Mouse (Mus musculus) liver, embryonic 11.5 days (tissue): ENCODE results near the gene Rpl9-ps6. TPM values are rescaled to one million over a fixed set of nuclear protein-coding genes. Genes with fewer than 3 reads are reported as not detected.

Experiments
- ATAC-seq: fragments of 200-750 bp; cut with Nextera tagmentation; replicated peaks from 2 replicates; pipeline ENCODE4 v1.8.0; 2017; ENCODE audit warnings: moderate number of reproducible peaks, mild to moderate bottlenecking, moderate TSS enrichment, moderate library complexity; ENCODE audit not compliant: low FRiP score
- DNase-seq: peaks from one replicate; pipeline ENCODE4 v3.0.0-alpha.2; 2017; ENCODE audit warnings: low spot score
- H3K27ac ChIP-seq: fragments of 300-500 bp; sonication (generic); 2 replicates; pipeline ENCODE4 v1.5.1; 2014; ENCODE audit warnings: mild to moderate bottlenecking, low read depth, low read length, control low read depth
- H3K27me3 ChIP-seq: fragments of 300-500 bp; sonication (generic); replicated peaks from 2 replicates; pipeline ENCODE4 v1.6.1; 2014; ENCODE audit warnings: low read length, mixed read lengths; ENCODE audit not compliant: control insufficient read depth, insufficient read depth
- H3K36me3 ChIP-seq: fragments of 300-500 bp; sonication (generic); 2 replicates; pipeline ENCODE4 v1.6.1; 2014; ENCODE audit warnings: mild to moderate bottlenecking, low read length, moderate library complexity, mixed read lengths; ENCODE audit not compliant: control insufficient read depth, insufficient read depth
- H3K4me1 ChIP-seq: fragments of 300-500 bp; sonication (generic); replicated peaks from 2 replicates; pipeline ENCODE4 v1.6.1; 2014; ENCODE audit warnings: low read length, mixed read lengths; ENCODE audit not compliant: control insufficient read depth, insufficient read depth
- H3K4me2 ChIP-seq: fragments of 300-500 bp; sonication (generic); 2 replicates; pipeline ENCODE4 v1.6.1; 2014; ENCODE audit warnings: mild to moderate bottlenecking, control low read depth, moderate library complexity
- H3K4me3 ChIP-seq: fragments of 300-500 bp; sonication (generic); 2 replicates; pipeline ENCODE4 v1.5.1; 2014; ENCODE audit warnings: low read depth, low read length, control low read depth
- H3K9ac ChIP-seq: fragments of 300-500 bp; sonication (generic); 2 replicates; pipeline ENCODE4 v1.6.1; 2014; ENCODE audit warnings: low read depth, low read length, control low read depth
- H3K9me3 ChIP-seq: fragments of 300-500 bp; sonication (generic); 2 replicates; pipeline ENCODE4 v1.6.1; 2016; ENCODE audit warnings: low read length, inconsistent platforms, mixed read lengths; ENCODE audit not compliant: control insufficient read depth
- WGBS: fragments of 180-500 bp; shearing (Covaris S2); extraction: QIAGEN DNeasy Blood & Tissue Kit; methylation state at CpG from one replicate; pipeline ENCODE4 v1.1.7; 2014; 5-methylcytosine and 5-hydroxymethylcytosine counted together
- polyA plus RNA-seq: library from polyadenylated mRNA; unstranded; fragments of >200 nt; fragmentation: Nextera tagmentation; extraction: Ambion mirVana; gene quantifications from 2 replicates; pipeline ENCODE4 v1.2.1, GENCODE M21; 2014

Rpl9-ps6 gene
- polyA plus RNA-seq, 1 experiment from 2014 or later, result 144 TPM

DNA sequence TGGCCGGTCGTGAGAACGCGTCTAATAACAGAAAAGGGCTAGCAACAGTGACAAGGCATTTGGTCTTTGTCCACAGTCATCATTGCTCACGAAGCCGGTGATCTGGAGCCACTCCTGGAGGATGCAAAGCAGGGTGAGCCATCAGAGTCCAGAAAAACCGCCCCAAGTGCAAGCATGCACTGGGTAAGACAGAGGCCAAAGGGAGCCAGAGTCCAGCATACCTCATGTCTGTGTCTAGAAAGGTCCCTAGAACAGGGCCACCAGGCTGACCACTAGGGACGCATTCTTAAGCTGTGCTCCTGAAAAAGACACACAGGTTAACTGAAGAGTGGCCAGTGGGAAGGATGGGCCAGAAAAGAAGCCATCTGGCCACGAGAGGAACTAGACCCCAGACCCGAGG, 17.4 kb downstream of the Rpl9-ps6 start:
- no peaks in the 10 kb centered on the region for H3K9me3 ChIP-seq
- no peak overlapping the region for H3K9ac ChIP-seq
- H3K4me2 ChIP-seq, result no peak overlapping the region
- no peaks in the 10 kb centered on the region for H3K27me3 ChIP-seq
- WGBS, result 93% methylated on average over 10 of the region's 10 CpGs
- no peak for ATAC-seq
- no peak overlapping the region for H3K27ac ChIP-seq
- no peak overlapping the region for H3K4me3 ChIP-seq
- no peak for DNase-seq
- H3K36me3 ChIP-seq, result no peaks in the 10 kb centered on the region
- no peaks in the 10 kb centered on the region for H3K4me1 ChIP-seq

- 94% methylated on average over 10 of the region's 11 CpGs for WGBS
- Histone ChIP-seq H3K4me2 (no peak overlapping the region), H3K27ac (no peak overlapping the region), H3K4me1 (no peaks in the 10 kb centered on the region), H3K36me3 (no peaks in the 10 kb centered on the region), H3K4me3 (no peak overlapping the region), H3K9ac (no peak overlapping the region), H3K27me3 (no peaks in the 10 kb centered on the region), H3K9me3 (no peaks in the 10 kb centered on the region; the same call in 1 of the 2 replicates)
- no peak for DNase-seq
- no peak for ATAC-seq
Measured at GRCm38 (mm10) chr19:32441568-32441967, 24.8 kb downstream of the Rpl9-ps6 start.

DNA sequence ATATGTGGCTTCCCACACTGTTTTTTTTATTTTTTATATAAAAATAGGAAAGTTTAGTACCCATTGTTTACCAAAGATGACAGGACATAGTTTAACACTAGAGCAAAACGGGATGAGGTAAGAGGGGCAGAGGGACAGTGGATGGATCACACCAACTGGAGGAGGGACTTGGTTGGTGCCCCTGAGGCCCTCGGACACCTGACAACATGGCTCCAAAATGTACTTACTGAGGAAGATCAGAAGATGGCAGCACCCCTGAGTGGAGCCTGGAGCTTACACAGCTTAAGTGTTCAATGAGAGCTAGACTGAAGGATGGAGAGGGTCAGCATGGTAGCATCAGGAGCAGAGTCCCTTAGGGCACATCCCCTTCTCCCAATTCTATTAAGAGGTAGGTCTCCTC, 27.0 kb downstream of the Rpl9-ps6 start:
- Histone ChIP-seq H3K9me3 (no peaks in the 10 kb centered on the region; the same call in 1 of the 2 replicates), H3K4me3 (no peak overlapping the region), H3K9ac (no peak overlapping the region), H3K36me3 (no peaks in the 10 kb centered on the region), H3K27ac (no peak overlapping the region), H3K4me2 (no peak overlapping the region), H3K4me1 (no peaks in the 10 kb centered on the region), H3K27me3 (no peaks in the 10 kb centered on the region)
- 83% methylated on average over 2 of the region's 2 CpGs for WGBS
- DNase-seq (no peak), ATAC-seq (no peak)

GRCm38 (mm10) chr19:32425856-32426255, 40.5 kb downstream of the Rpl9-ps6 start:
- H3K27me3 ChIP-seq, result no peaks in the 10 kb centered on the region
- WGBS, result 89% methylated on average over 3 of the region's 3 CpGs
- ATAC-seq (no peak), DNase-seq (no peak)
- H3K4me2 ChIP-seq, result no peak overlapping the region
- no peak overlapping the region for H3K4me3 ChIP-seq
- H3K27ac ChIP-seq, result no peak overlapping the region
- no peaks in the 10 kb centered on the region for H3K36me3 ChIP-seq
- no peaks in the 10 kb centered on the region for H3K9me3 ChIP-seq
- no peaks in the 10 kb centered on the region for H3K4me1 ChIP-seq
- no peak overlapping the region for H3K9ac ChIP-seq

DNA sequence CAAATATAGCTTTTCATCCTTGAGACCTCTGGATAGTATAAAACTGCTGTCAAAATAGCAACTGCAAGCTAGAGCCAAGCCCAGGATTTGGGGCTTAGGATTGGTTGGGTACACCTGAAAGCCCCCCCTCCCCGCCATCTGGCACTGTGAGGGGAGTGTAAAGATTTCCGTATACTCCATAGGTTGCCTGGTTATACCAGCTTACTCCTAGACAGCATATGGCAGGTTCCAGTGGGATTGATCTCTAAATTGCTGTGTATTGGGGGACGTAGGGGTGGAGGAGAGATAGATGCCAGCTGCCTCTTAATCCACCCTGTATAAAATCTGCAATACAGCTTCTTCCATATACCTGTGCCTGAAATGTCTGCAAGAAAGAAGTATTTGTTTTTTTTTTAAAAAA, 41.7 kb downstream of the Rpl9-ps6 start:
- no peak for DNase-seq
- Histone ChIP-seq H3K27me3 (no peaks in the 10 kb centered on the region), H3K9me3 (no peaks in the 10 kb centered on the region), H3K36me3 (no peaks in the 10 kb centered on the region), H3K4me2 (no peak overlapping the region), H3K9ac (no peak overlapping the region), H3K27ac (no peak overlapping the region), H3K4me3 (no peak overlapping the region), H3K4me1 (no peaks in the 10 kb centered on the region)
- 83% methylated on average over 3 of the region's 3 CpGs for WGBS
- no peak for ATAC-seq

- no peaks in the 10 kb centered on the region for H3K4me1 ChIP-seq
- H3K4me3 ChIP-seq, result no peak overlapping the region
- ATAC-seq, result no peak
- no peaks in the 10 kb centered on the region for H3K36me3 ChIP-seq
- no peak for DNase-seq
- no peak overlapping the region for H3K9ac ChIP-seq
- no peaks in the 10 kb centered on the region for H3K9me3 ChIP-seq
- H3K4me2 ChIP-seq, result no peak overlapping the region
- 67% methylated on average over 3 of the region's 3 CpGs for WGBS
- H3K27ac ChIP-seq, result no peak overlapping the region
- no peaks in the 10 kb centered on the region for H3K27me3 ChIP-seq
Measured at GRCm38 (mm10) chr19:32419069-32419468, 47.3 kb downstream of the Rpl9-ps6 start.

DNA sequence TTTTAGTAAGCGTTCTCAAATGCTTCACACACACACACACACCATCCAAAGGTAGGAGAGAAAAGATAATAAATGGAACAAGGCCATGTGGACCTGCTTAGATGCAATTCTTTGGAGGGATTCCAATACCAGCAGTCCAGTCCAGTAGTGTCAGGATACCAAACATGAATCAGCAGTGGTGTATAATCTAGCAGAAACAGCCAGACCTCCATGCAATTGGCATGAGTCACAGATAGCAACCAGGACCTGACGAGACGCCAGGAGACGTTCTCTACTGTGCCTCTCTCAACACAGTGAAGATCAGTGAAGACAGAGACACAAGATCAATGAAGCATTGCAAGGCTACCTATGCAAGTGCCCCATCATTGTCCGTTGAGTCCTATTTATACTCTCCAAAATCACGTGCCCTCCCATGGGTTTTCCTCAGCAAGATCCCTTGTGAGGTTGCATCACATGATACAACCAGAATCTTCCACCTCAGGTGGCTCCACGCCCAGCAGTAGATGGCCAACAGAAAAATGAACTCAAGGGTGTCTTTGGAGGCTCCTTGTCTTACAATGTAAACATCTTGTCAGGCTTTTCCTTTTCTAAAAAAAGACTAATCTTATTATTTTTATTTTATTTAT, 49.6 kb downstream of the Rpl9-ps6 start:
- H3K36me3 ChIP-seq, result no peaks in the 10 kb centered on the region
- H3K4me2 ChIP-seq, result no peak overlapping the region
- no peaks in the 10 kb centered on the region for H3K4me1 ChIP-seq
- ATAC-seq, result no peak
- no peak overlapping the region for H3K27ac ChIP-seq
- H3K9ac ChIP-seq, result no peak overlapping the region
- no peaks in the 10 kb centered on the region for H3K27me3 ChIP-seq
- DNase-seq, result no peak
- WGBS, result 69% methylated on average over 7 of the region's 7 CpGs
- no peaks in the 10 kb centered on the region for H3K9me3 ChIP-seq
- H3K4me3 ChIP-seq, result no peak overlapping the region

Other genes starting within 250 kb of the Rpl9-ps6 start
- gene Sgms1, start 76.9 kb downstream of the Rpl9-ps6 start, polyA plus RNA-seq, result 31.4 and 32.0 TPM in 2 replicates
- gene Minpp1, start 19.2 kb upstream of the Rpl9-ps6 start, polyA plus RNA-seq, result 137 and 153 TPM in 2 replicates
- gene Papss2, start 129.2 kb upstream of the Rpl9-ps6 start, polyA plus RNA-seq, result 3.4 and 3.5 TPM in 2 replicates